ENCODE assay signal across 8 mouse cellular contexts in the genomic region with DNA sequence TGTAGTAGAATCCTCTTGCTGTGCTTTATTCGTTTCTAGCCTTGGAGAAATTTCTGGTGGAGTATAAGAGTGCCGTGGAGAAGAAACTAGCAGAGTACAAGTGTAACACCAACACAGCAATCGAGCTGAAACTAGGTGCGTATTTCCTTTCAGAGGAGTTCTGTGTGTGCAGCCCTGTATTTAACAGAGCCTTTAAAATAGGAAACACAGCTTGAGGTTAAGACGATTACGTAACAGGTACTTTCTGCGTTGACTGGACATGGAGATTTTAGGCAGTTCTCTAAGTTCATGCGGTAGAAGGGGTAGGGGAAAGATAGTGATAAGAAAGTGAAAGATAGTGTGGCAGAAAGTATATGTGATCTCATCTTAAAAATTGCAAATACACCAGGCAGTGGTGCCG. TPM values are rescaled to one million over a fixed set of nuclear protein-coding genes. Genes with fewer than 3 reads are reported as not detected.
A peak's percentile ranks its signal among the peaks of the same experiment; 100 is the strongest.
DNase-seq lines count a peak whose midpoint lies in the region; ATAC-seq and TF ChIP-seq lines count a peak whose summit lies in the region.

No protein-coding gene starts in this region.

- ATAC-seq in lung, embryonic 14.5 days (ENCODE audit: insufficient read depth) = no peak
- no peak for ATAC-seq in embryonic facial prominence, embryonic 15.5 days (ENCODE audit: insufficient number of reproducible peaks, low FRiP score, low TSS enrichment, low read depth)
- ATAC-seq in limb, embryonic 14.5 days (ENCODE audit: low FRiP score, low read depth) = no peak

- peak overlapping the region; percentile 62 for H3K4me2 ChIP-seq in lung, embryonic 14.5 days
- H3K4me2 ChIP-seq in embryonic facial prominence, embryonic 15.5 days (replicated peaks) = peak overlapping the region; percentile 66
- peak overlapping the region; percentile 80 for H3K4me2 ChIP-seq in limb, embryonic 14.5 days (replicated peaks; ENCODE audit: low read depth, low read length, severe bottlenecking)

- 53% methylated on average over 9 of the region's 9 CpGs for WGBS in lung, embryonic 14.5 days
- 54% methylated on average over 9 of the region's 9 CpGs for WGBS in embryonic facial prominence, embryonic 15.5 days
- WGBS in limb, embryonic 14.5 days = 55% methylated on average over 9 of the region's 9 CpGs
- WGBS in small intestine, adult 2 months = 27% methylated on average over 9 of the region's 9 CpGs

- no peak for DNase-seq in lung, embryonic 14.5 days
- DNase-seq in lung, postnatal 4 days = no peak
- DNase-seq in limb, embryonic 14.5 days (ENCODE audit: low spot score) = no peak
- no peak for DNase-seq in spleen, postnatal 14 days (ENCODE audit: low spot score in 2 of 2)
- DNase-seq in urinary bladder, postnatal 25 days (ENCODE audit: low spot score) = no peak
- DNase-seq in adrenal gland, adult 8-10 months = no peak

- peak overlapping the region; percentile 86 for H3K9ac ChIP-seq in lung, embryonic 14.5 days
- peak overlapping the region; percentile 84; the same call in 1 of the 2 replicates for H3K9ac ChIP-seq in embryonic facial prominence, embryonic 15.5 days
- peak overlapping the region; percentile 88 for H3K9ac ChIP-seq in limb, embryonic 14.5 days (ENCODE audit: low read depth, low read length, severe bottlenecking)

- H3K9me3 ChIP-seq in lung, embryonic 14.5 days (ENCODE audit: low read depth, low read length) = no peaks in the 10 kb centered on the region
- no peaks in the 10 kb centered on the region for H3K9me3 ChIP-seq in embryonic facial prominence, embryonic 15.5 days (replicated peaks)
- H3K9me3 ChIP-seq in limb, embryonic 14.5 days (ENCODE audit: control insufficient read depth, low read length) = no peaks in the 10 kb centered on the region

- no peak for TF ChIP-seq POLR2A in limb, embryonic 14.5 days (IDR thresholded peaks at IDR 0.05; ENCODE audit: borderline replicate concordance, extremely low read depth, insufficient read depth, insufficient read length)
- no peak for TF ChIP-seq POLR2A in small intestine, adult 2 months (IDR thresholded peaks at IDR 0.05; ENCODE audit: low read depth, low read length)

- no peak for TF ChIP-seq CTCF in lung, embryonic 14.5 days (IDR thresholded peaks at IDR 0.05; ENCODE audit: low read depth)
- no peak for TF ChIP-seq CTCF in small intestine, adult 2 months (IDR thresholded peaks at IDR 0.05; ENCODE audit: extremely low read depth, insufficient read length, insufficient replicate concordance, low read depth, low read length)

- H3K4me3 ChIP-seq in lung, embryonic 14.5 days (ENCODE audit: low read depth, low read length) = peak overlapping the region; percentile 94
- peak overlapping the region; percentile 97 for H3K4me3 ChIP-seq in embryonic facial prominence, embryonic 15.5 days (replicated peaks)
- peak overlapping the region; percentile 94 for H3K4me3 ChIP-seq in limb, embryonic 14.5 days (replicated peaks; ENCODE audit: low read length)
- peak overlapping the region; percentile 89; the same call in 1 of the 2 replicates for H3K4me3 ChIP-seq in small intestine, adult 2 months (ENCODE audit: low read depth, low read length)

- H3K36me3 ChIP-seq in lung, embryonic 14.5 days (ENCODE audit: insufficient read depth) = peaks cover 22% of the 10 kb centered on the region
- peaks cover 15% of the 10 kb centered on the region; the same call in 1 of the 2 replicates for H3K36me3 ChIP-seq in embryonic facial prominence, embryonic 15.5 days
- peaks cover 22% of the 10 kb centered on the region; the same call in 1 of the 2 replicates for H3K36me3 ChIP-seq in limb, embryonic 14.5 days (ENCODE audit: control insufficient read depth, insufficient read depth, low read length)
- H3K36me3 ChIP-seq in small intestine, adult 2 months (ENCODE audit: control insufficient read depth, insufficient read depth, low read length) = no peaks in the 10 kb centered on the region

- peak overlapping the region; percentile 86; the same call in 1 of the 2 replicates for H3K27ac ChIP-seq in lung, embryonic 14.5 days (ENCODE audit: low read depth)
- peak overlapping the region; percentile 87 for H3K27ac ChIP-seq in embryonic facial prominence, embryonic 15.5 days (replicated peaks)
- no peak overlapping the region for H3K27ac ChIP-seq in limb, embryonic 14.5 days (replicated peaks; ENCODE audit: low read depth, low read length)
- no peak overlapping the region for H3K27ac ChIP-seq in small intestine, adult 2 months (ENCODE audit: insufficient read depth, low read depth, low read length)

- 0 out of 2 replicates have a peak, but pooled peaks cover 4% of the 10 kb centered on the region for H3K4me1 ChIP-seq in lung, embryonic 14.5 days (ENCODE audit: insufficient read depth)
- H3K4me1 ChIP-seq in embryonic facial prominence, embryonic 15.5 days = peaks cover 9% of the 10 kb centered on the region
- no peaks in the 10 kb centered on the region for H3K4me1 ChIP-seq in limb, embryonic 14.5 days (ENCODE audit: control insufficient read depth, insufficient read depth, low read length)
- peaks cover 2% of the 10 kb centered on the region for H3K4me1 ChIP-seq in small intestine, adult 2 months (ENCODE audit: control insufficient read depth, insufficient read depth, insufficient read length, low read length)

- no peaks in the 10 kb centered on the region for H3K27me3 ChIP-seq in lung, embryonic 14.5 days (ENCODE audit: insufficient read depth, low read length)
- H3K27me3 ChIP-seq in embryonic facial prominence, embryonic 15.5 days = no peaks in the 10 kb centered on the region
- H3K27me3 ChIP-seq in limb, embryonic 14.5 days (ENCODE audit: control insufficient read depth, insufficient read depth, low read length) = no peaks in the 10 kb centered on the region
- H3K27me3 ChIP-seq in small intestine, adult 2 months (ENCODE audit: control insufficient read depth, insufficient read depth, low read length) = no peaks in the 10 kb centered on the region

RNA-seq across cellular contexts. Expression of a gene that starts 1.1 kb away (rescaled TPM):
- polyA plus RNA-seq in lung, embryonic 14.5 days (2014; fragmentation: Nextera tagmentation; extraction: Ambion mirVana) = 147 and 149 TPM in 2 replicates
- polyA plus RNA-seq in embryonic facial prominence, embryonic 15.5 days (2015; fragmentation: Nextera tagmentation; extraction: Ambion mirVana) = 95.8 and 101 TPM in 2 replicates
- 55.3 and 67.3 TPM in 2 replicates for polyA plus RNA-seq in limb, embryonic 14.5 days (2012; rRNA removed)
- 93.9 and 97.1 TPM in 2 replicates for polyA plus RNA-seq in limb, embryonic 14.5 days (2014; fragmentation: Nextera tagmentation; extraction: Ambion mirVana)
- polyA plus RNA-seq in small intestine, adult 2 months (2012; rRNA removed) = 0.25 and 0.62 TPM in 2 replicates
- total RNA-seq in adrenal gland, adult 8-10 months (2022) = 10 to 100 TPM; 26.5 to 31.3 (median 28.3) TPM

RNA-seq across cellular contexts. Expression of a gene that starts 22.3 kb away (rescaled TPM):
- polyA plus RNA-seq in lung, embryonic 14.5 days (2014; fragmentation: Nextera tagmentation; extraction: Ambion mirVana) = 29.1 and 32.2 TPM in 2 replicates
- 36.5 and 39.6 TPM in 2 replicates for polyA plus RNA-seq in embryonic facial prominence, embryonic 15.5 days (2015; fragmentation: Nextera tagmentation; extraction: Ambion mirVana)
- 30.9 and 37.1 TPM in 2 replicates for polyA plus RNA-seq in limb, embryonic 14.5 days (2012; rRNA removed)
- polyA plus RNA-seq in limb, embryonic 14.5 days (2014; fragmentation: Nextera tagmentation; extraction: Ambion mirVana) = 33.1 and 34.0 TPM in 2 replicates
- polyA plus RNA-seq in small intestine, adult 2 months (2012; rRNA removed) = 5.1 and 8.4 TPM in 2 replicates
- total RNA-seq in adrenal gland, adult 8-10 months (2022) = 100 to 1,000 TPM in 3 of 4 experiments, 10 to 100 TPM in 1; 95.3 to 120 (median 107) TPM

Comparison
In these comparisons a context has a peak if more than half of its experiments do, and no peak if none do; other contexts are left out.
1. H3K27ac ChIP-seq: peak in lung, embryonic 14.5 days (single experiment) and embryonic facial prominence, embryonic 15.5 days (single experiment); none in limb, embryonic 14.5 days (single experiment) and small intestine, adult 2 months (single experiment).
2. RNA of a gene that starts 1.1 kb away (polyA plus RNA-seq): 147 to 149 TPM in lung, embryonic 14.5 days, 95.8 to 101 TPM in embryonic facial prominence, embryonic 15.5 days and 55.3 to 97.1 TPM in limb, embryonic 14.5 days; 0.25 to 0.62 TPM in small intestine, adult 2 months; every median in the first group is over 10 times any median in the second.
3. Peak in every context shown above with its lines, with median percentiles within 50 percentile points of each other: H3K4me2 ChIP-seq, H3K4me3 ChIP-seq and H3K9ac ChIP-seq.